Mouse (Mus musculus) layer of hippocampus, adult 2 months (tissue): ENCODE data around the gene Pgm2l1. TPM values are rescaled to one million over a fixed set of nuclear protein-coding genes. Genes with fewer than 3 reads are reported as not detected.

Experiments
- DNase-seq, 2 experiments: peaks; one replicate each; pipeline ENCODE4 v3.0.0; 2022; ENCODE audit warnings: low spot score in 2 of 2
- H3K27ac ChIP-seq: fragments of 200-600 bp; 2 replicates; pipeline ENCODE4 v1.8.1; 2022
- H3K4me3 ChIP-seq: fragments of 200-600 bp; 2 replicates; pipeline ENCODE4 v1.8.1; 2022; ENCODE audit warnings: mild to moderate bottlenecking
- CTCF ChIP-seq: fragments of 200-600 bp; conservative IDR thresholded peaks from 2 replicates; pipeline ENCODE4 v1.8.1; 2022; ENCODE audit warnings: antibody characterized with exemption, mild to moderate bottlenecking, moderate library complexity
- total RNA-seq, 2 experiments: library from RNA; stranded (reverse); gene quantifications; 2 replicates each; pipeline ENCODE4 v1.2.3; 2021

Gene Pgm2l1
- total RNA-seq, 2 experiments from 2014 or later = 282 to 286 TPM

DNA sequence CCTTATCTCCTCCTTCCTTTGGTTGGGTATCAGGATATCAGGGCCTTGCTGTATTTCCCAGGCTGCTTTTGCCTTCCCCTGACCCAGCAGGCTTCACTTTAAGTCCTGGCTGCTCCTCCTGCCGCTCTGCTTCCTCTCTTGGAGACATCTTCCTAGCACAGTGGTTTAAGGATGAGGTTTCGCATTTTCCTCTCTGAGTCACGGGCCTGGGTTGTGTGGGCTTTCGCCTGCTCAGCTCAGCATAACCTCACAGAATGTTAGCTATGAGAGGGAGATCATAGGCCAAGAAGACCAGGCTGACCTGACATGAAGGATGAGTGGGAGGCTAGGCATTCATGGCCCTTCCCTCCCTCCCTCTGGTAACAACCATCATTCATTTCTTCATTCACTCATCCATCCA lies 85.5 kb downstream of the Pgm2l1 start:
- Histone ChIP-seq H3K27ac (no peak overlapping the region), H3K4me3 (no peak overlapping the region)
- no peak for TF ChIP-seq CTCF
- DNase-seq = no peak

GRCm38 (mm10) chr7:100316924-100317323 lies 89.7 kb downstream of the Pgm2l1 start:
- H3K27ac ChIP-seq = no peak overlapping the region
- no peak for TF ChIP-seq CTCF
- no peak for DNase-seq

DNA sequence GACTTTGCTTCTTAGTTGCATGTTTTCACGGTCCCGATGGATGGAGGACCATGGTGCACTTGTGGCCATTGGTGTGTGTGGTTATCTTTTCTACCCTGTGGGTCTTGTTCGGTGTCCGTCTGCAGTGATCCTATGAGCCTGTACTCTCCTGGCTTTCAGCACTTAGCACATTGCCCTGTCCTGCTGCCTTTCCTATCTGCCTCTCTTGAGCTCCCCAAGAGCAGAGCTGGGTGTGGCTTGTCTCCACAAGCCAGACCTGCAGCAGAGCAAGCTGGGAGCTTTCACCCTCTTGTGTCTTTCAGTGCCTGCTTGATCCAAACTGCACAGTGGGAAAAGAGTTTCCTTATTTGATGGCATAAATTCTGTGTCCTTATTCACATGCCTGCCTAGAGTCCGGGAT lies 90.3 kb downstream of the Pgm2l1 start:
- no peak for TF ChIP-seq CTCF
- no peak overlapping the region for H3K27ac ChIP-seq
- H3K4me3 ChIP-seq = no peak overlapping the region
- no peak for DNase-seq

More at GRCm38 (mm10) chr7:100316924-100317323, 89.7 kb downstream of the Pgm2l1 start:
- H3K4me3 ChIP-seq = no peak overlapping the region

- H3K4me3 ChIP-seq = no peak overlapping the region
- no peak for TF ChIP-seq CTCF
- no peak overlapping the region for H3K27ac ChIP-seq
- no peak for DNase-seq
Measured at GRCm38 (mm10) chr7:100323721-100324120, 96.5 kb downstream of the Pgm2l1 start.

DNA sequence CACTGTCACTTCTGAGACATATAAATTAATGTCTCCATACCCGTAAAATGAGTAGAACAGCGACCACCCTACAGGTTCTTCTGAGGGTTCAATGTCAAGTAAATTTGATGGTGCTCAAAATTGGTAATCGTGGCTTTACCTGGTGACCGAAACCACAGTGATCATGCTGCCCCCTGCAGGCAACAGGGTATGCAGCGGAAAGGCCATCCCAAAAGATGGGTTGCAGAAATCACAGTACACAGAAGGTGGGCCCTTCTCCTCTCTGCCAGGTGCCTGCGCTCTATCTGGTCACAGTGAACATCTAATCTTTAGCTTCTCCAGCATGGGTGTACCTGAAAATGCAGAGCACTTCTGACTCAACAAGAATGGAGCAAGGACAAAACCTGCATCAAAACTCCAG lies 98.3 kb downstream of the Pgm2l1 start:
- peak; percentile 91 for TF ChIP-seq CTCF

DNA sequence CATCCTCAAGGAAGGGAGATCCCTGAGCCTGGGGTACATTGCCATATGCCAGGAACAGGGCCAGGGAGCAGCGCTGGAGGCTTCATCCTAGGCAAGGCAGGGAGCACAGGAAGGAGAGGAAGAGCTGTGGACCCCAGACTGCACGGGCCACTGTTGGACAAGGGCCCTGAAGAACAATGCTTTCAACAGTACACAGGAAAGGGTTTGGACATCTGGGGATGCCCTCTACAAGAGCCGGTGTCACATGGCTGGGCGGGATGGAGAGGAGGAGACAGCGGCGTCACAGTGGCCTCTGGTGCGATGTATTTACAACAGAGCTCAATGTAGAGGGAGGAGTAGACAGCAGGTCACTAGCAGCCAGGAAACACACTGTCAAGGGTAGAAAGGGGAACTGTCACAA lies 100.3 kb downstream of the Pgm2l1 start:
- no peak for TF ChIP-seq CTCF
- Histone ChIP-seq H3K4me3 (no peak overlapping the region), H3K27ac (no peak overlapping the region)
- no peak for DNase-seq

More for the DNA sequence above, 98.3 kb downstream of the Pgm2l1 start:
- peak; percentile 25 to 53 for DNase-seq
- no peak overlapping the region for H3K27ac ChIP-seq
- H3K4me3 ChIP-seq = no peak overlapping the region

Other genes with a start within 250 kb of the Pgm2l1 start
- 10 to 100 TPM; 26.6 to 28.2 TPM for gene Rnf169, start 246.9 kb upstream of the Pgm2l1 start, total RNA-seq
- gene Chrdl2, start 221.2 kb upstream of the Pgm2l1 start, total RNA-seq = under 1 TPM; 0.27 to 0.38 TPM
- gene Pold3, start 105.8 kb upstream of the Pgm2l1 start, total RNA-seq = 10 to 100 TPM; 37.0 to 37.4 TPM
- 1 to 10 TPM; 3.9 to 5.4 TPM for gene Lipt2, start 68.1 kb upstream of the Pgm2l1 start, total RNA-seq
- gene Kcne3, start 50.9 kb upstream of the Pgm2l1 start, total RNA-seq = 1 to 10 TPM in 1 of 2 experiments, under 1 TPM in 1; 0.54 to 1.2 TPM
- 1 to 10 TPM; 6.4 to 8.3 TPM for gene P4ha3, start 58.1 kb downstream of the Pgm2l1 start, total RNA-seq
- 10 to 100 TPM; 22.7 to 22.8 TPM for gene C2cd3, start 144.8 kb downstream of the Pgm2l1 start, total RNA-seq
- 100 to 1,000 TPM; 147 to 154 TPM for gene Ppme1, start 144.9 kb downstream of the Pgm2l1 start, total RNA-seq
- gene Ucp3, start 245.6 kb downstream of the Pgm2l1 start, total RNA-seq = 1 to 10 TPM; 3.0 to 3.6 TPM